Mouse (Mus musculus): ENCODE results near the gene Sept8. TPM values are rescaled to one million over a fixed set of nuclear protein-coding genes. Genes with fewer than 3 reads are reported as not detected.

Sept8 gene
- polyA plus RNA-seq, 1 experiment from 2014 or later: 18.2 TPM

DNA sequence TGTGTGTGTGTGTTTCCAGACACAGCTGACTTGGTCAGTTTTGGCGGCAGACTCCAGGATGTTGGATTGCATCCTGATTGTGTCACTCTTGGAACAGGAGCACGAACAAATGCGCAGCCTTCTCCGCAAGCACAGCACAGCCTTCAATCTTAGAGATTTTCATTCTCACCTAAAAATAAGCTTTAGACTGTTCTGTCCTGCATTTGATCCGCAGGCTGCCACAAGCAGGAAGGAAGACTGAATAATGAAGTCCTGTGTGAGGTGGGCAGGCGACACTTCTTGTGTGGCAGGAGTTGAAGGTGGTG lies 10.1 kb downstream of the Sept8 start:
- H3K4me3 ChIP-seq (replicated peaks): no peak overlapping the region
- no peaks in the 10 kb centered on the region for H3K9me3 ChIP-seq (replicated peaks)
- no peak overlapping the region for H3K9ac ChIP-seq
- H3K36me3 ChIP-seq (replicated peaks): peaks cover 30% of the 10 kb centered on the region
- no peak for ATAC-seq (ENCODE audit: insufficient read depth)
- 51% methylated on average over 6 of the region's 6 CpGs for WGBS (ENCODE audit: insufficient replicate concordance)
- no peak overlapping the region for H3K27ac ChIP-seq (replicated peaks)
- no peaks in the 10 kb centered on the region for H3K27me3 ChIP-seq
- no peak overlapping the region for H3K4me2 ChIP-seq
- H3K4me1 ChIP-seq (replicated peaks): peaks cover 50% of the 10 kb centered on the region

DNA sequence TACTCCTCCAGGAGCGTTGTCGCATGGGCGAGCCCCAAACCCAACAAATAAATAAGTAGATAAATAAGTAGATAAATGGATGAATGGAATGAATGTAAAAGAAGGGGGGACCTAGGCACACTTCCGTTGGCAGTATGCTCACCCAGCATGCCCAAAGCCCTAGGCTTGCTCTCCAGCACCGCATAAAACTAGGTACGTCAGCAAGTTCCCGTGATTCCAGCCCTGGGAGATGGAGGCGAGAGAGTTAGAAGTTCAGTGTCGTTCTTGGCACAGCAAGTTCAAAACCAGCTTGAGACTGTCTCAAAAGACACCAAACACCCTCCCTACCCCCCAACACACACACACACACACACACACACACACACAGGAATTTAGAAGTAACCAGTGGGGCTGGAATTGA lies 10.9 kb downstream of the Sept8 start:
- H3K27me3 ChIP-seq: no peaks in the 10 kb centered on the region
- H3K36me3 ChIP-seq (replicated peaks): peaks cover 37% of the 10 kb centered on the region
- H3K4me2 ChIP-seq: no peak overlapping the region
- peaks cover 42% of the 10 kb centered on the region for H3K4me1 ChIP-seq (replicated peaks)
- WGBS (ENCODE audit: insufficient replicate concordance): 85% methylated on average over 9 of the region's 9 CpGs
- ATAC-seq (ENCODE audit: insufficient read depth): no peak
- no peak overlapping the region for H3K4me3 ChIP-seq (replicated peaks)
- no peaks in the 10 kb centered on the region for H3K9me3 ChIP-seq (replicated peaks)
- no peak overlapping the region for H3K9ac ChIP-seq
- no peak overlapping the region for H3K27ac ChIP-seq (replicated peaks)

DNA sequence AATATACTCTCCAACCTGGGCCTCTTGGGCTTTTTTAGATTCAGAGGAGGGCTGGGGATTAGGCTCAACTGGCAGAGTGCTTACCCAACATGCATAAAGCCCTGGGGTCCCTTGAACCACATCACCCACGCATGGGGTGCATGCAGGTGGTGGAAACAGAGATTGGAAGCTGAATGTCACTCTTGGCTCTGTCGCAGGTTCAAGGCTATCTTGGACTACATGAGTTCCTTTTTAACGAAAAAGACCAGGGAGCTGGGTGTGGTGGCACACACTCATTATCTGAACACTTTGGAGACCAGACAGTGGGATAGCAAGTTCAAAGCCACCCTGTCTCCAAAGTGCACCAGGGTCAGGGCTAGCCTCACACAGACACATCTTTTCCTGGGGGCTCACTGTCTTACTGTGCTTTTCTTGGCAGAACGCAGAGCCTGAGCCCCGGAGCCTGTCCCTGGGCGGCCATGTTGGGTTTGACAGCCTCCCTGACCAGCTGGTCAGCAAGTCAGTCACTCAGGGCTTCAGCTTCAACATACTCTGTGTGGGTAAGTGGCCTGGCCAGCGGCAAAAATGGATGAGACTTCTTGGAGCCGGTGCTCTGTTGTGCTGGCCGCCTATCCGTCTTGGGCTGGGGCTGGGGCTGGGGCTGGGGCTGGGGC lies 12.6 kb downstream of the Sept8 start:
- ATAC-seq (ENCODE audit: insufficient read depth): no peak
- peaks cover 26% of the 10 kb centered on the region for H3K4me1 ChIP-seq (replicated peaks)
- WGBS (ENCODE audit: insufficient replicate concordance): 73% methylated on average over 10 of the region's 10 CpGs
- H3K27me3 ChIP-seq: no peaks in the 10 kb centered on the region
- H3K9ac ChIP-seq: no peak overlapping the region
- no peaks in the 10 kb centered on the region for H3K9me3 ChIP-seq (replicated peaks)
- no peak overlapping the region for H3K4me3 ChIP-seq (replicated peaks)
- no peak overlapping the region for H3K4me2 ChIP-seq
- no peak overlapping the region for H3K27ac ChIP-seq (replicated peaks)
- peaks cover 48% of the 10 kb centered on the region for H3K36me3 ChIP-seq (replicated peaks)

GRCm38 (mm10) chr11:53532231-53532620 lies 13.2 kb downstream of the Sept8 start:
- no peak overlapping the region for H3K4me3 ChIP-seq (replicated peaks)
- H3K27ac ChIP-seq (replicated peaks): no peak overlapping the region
- H3K27me3 ChIP-seq: no peaks in the 10 kb centered on the region
- 75% methylated on average over 1 of the region's 1 CpGs for WGBS (ENCODE audit: insufficient replicate concordance)
- H3K9me3 ChIP-seq (replicated peaks): no peaks in the 10 kb centered on the region
- H3K4me2 ChIP-seq: no peak overlapping the region
- H3K4me1 ChIP-seq (replicated peaks): peaks cover 20% of the 10 kb centered on the region
- peaks cover 53% of the 10 kb centered on the region for H3K36me3 ChIP-seq (replicated peaks)
- H3K9ac ChIP-seq: no peak overlapping the region
- ATAC-seq (ENCODE audit: insufficient read depth): no peak

- peaks cover 80% of the 10 kb centered on the region for H3K36me3 ChIP-seq (replicated peaks)
- H3K9ac ChIP-seq: no peak overlapping the region
- no peak overlapping the region for H3K4me2 ChIP-seq
- 0 out of 2 replicates have a peak, but pooled peaks cover 11% of the 10 kb centered on the region for H3K4me1 ChIP-seq (replicated peaks)
- H3K9me3 ChIP-seq (replicated peaks): no peaks in the 10 kb centered on the region
- H3K27me3 ChIP-seq: no peaks in the 10 kb centered on the region
- ATAC-seq (ENCODE audit: insufficient read depth): no peak
- H3K4me3 ChIP-seq (replicated peaks): no peak overlapping the region
- H3K27ac ChIP-seq (replicated peaks): no peak overlapping the region
- 81% methylated on average over 15 of the region's 15 CpGs for WGBS (ENCODE audit: insufficient replicate concordance)
Observed at GRCm38 (mm10) chr11:53539002-53539491, 20.0 kb downstream of the Sept8 start.

- H3K36me3 ChIP-seq (replicated peaks): peaks cover 69% of the 10 kb centered on the region
- no peak overlapping the region for H3K9ac ChIP-seq
- H3K9me3 ChIP-seq (replicated peaks): no peaks in the 10 kb centered on the region
- no peak overlapping the region for H3K27ac ChIP-seq (replicated peaks)
- no peak for ATAC-seq (ENCODE audit: insufficient read depth)
- no peak overlapping the region for H3K4me2 ChIP-seq
- no peak overlapping the region for H3K4me3 ChIP-seq (replicated peaks)
- WGBS (ENCODE audit: insufficient replicate concordance): 81% methylated on average over 3 of the region's 3 CpGs
- no peaks in the 10 kb centered on the region for H3K27me3 ChIP-seq
- 0 out of 2 replicates have a peak, but pooled peaks cover 11% of the 10 kb centered on the region for H3K4me1 ChIP-seq (replicated peaks)
Observed at GRCm38 (mm10) chr11:53540394-53540793, 21.3 kb downstream of the Sept8 start.

DNA sequence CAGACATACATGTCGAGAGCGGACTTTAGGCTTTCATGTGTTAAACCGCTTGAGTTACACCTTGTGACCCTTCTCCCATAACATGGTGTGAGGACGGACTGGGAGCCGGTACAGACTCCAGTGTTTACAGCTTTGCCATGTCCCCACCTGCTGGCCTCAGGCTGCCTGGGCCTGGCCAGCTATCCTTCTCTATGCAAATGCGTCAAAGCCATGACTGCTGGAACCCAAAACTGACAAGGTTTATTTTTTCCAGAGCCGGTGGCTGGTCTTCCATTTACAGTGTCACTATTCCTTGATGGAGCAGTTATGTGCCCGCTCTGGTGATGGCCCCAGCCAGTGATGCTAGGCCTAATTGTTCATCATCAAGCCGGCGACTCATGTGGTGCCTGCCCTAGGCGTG lies 22.2 kb downstream of the Sept8 start:
- H3K4me2 ChIP-seq: no peak overlapping the region
- H3K9ac ChIP-seq: no peak overlapping the region
- no peak for ATAC-seq (ENCODE audit: insufficient read depth)
- no peak overlapping the region for H3K4me3 ChIP-seq (replicated peaks)
- H3K27ac ChIP-seq (replicated peaks): no peak overlapping the region
- H3K9me3 ChIP-seq (replicated peaks): no peaks in the 10 kb centered on the region
- peaks cover 15% of the 10 kb centered on the region for H3K4me1 ChIP-seq (replicated peaks)
- H3K36me3 ChIP-seq (replicated peaks): peaks cover 60% of the 10 kb centered on the region
- H3K27me3 ChIP-seq: no peaks in the 10 kb centered on the region
- WGBS (ENCODE audit: insufficient replicate concordance): 88% methylated on average over 11 of the region's 11 CpGs

DNA sequence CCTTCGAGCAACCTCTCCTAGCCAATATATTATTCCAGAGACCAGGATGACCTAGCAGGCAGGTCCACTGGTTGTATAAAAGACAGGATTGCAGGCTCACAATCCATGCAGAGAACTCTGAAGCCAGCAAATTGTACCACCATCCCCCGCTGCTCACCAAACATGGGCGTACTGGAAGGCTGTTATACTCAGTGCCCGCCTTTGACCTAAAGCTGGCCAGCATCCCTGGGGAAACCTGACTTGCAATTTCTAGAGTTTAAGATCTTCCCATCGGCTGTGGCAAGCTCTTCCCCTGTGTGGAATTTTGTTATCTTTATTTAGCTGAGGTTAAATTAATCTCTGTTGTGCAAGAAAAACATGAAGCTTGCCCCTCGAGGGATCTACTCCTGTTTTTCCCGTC lies 24.0 kb downstream of the Sept8 start:
- H3K9ac ChIP-seq: no peak overlapping the region
- H3K4me1 ChIP-seq (replicated peaks): peaks cover 33% of the 10 kb centered on the region
- H3K27ac ChIP-seq (replicated peaks): no peak overlapping the region
- H3K4me2 ChIP-seq: no peak overlapping the region
- ATAC-seq (ENCODE audit: insufficient read depth): no peak
- H3K9me3 ChIP-seq (replicated peaks): no peaks in the 10 kb centered on the region
- H3K27me3 ChIP-seq: no peaks in the 10 kb centered on the region
- no peak overlapping the region for H3K4me3 ChIP-seq (replicated peaks)
- WGBS (ENCODE audit: insufficient replicate concordance): 73% methylated on average over 7 of the region's 7 CpGs
- H3K36me3 ChIP-seq (replicated peaks): peaks cover 44% of the 10 kb centered on the region

GRCm38 (mm10) chr11:53546271-53546670 lies 27.2 kb downstream of the Sept8 start:
- Histone ChIP-seq H3K9me3 (replicated peaks) (no peaks in the 10 kb centered on the region), H3K36me3 (replicated peaks) (peaks cover 17% of the 10 kb centered on the region), H3K4me3 (replicated peaks) (no peak overlapping the region), H3K9ac (no peak overlapping the region), H3K4me2 (no peak overlapping the region), H3K27ac (replicated peaks) (peak overlapping the region; percentile 61), H3K4me1 (replicated peaks) (peaks cover 41% of the 10 kb centered on the region), H3K27me3 (no peaks in the 10 kb centered on the region)
- WGBS (ENCODE audit: insufficient replicate concordance): 66% methylated on average over 6 of the region's 6 CpGs
- no peak for ATAC-seq (ENCODE audit: insufficient read depth)

DNA sequence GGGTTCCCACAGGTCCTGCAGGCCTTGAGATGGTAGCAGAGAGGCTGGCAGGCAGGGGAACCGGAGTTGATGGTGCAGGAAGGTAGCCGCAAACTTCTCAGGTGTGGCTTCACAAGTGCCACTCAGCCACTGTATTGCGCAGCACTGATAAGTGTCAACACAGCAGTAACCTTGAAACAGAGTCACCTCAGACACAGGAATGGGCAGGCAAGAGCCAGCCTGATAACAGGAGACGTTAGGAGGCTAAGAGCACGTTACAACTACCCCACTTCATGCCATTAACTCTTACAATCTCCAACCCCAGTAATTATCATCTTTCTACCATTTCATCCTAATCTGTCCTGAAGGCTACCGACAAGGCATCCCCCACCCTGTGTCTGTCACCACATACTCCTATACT lies 28.5 kb downstream of the Sept8 start:
- H3K9ac ChIP-seq: no peak overlapping the region
- no peaks in the 10 kb centered on the region for H3K27me3 ChIP-seq
- 14% methylated on average over 6 of the region's 6 CpGs for WGBS (ENCODE audit: insufficient replicate concordance)
- peaks cover 5% of the 10 kb centered on the region for H3K36me3 ChIP-seq (replicated peaks)
- H3K4me2 ChIP-seq: peak overlapping the region; percentile 38
- peak; percentile 89 for ATAC-seq (ENCODE audit: insufficient read depth)
- H3K4me3 ChIP-seq (replicated peaks): no peak overlapping the region
- peak overlapping the region; percentile 48 for H3K27ac ChIP-seq (replicated peaks)
- no peaks in the 10 kb centered on the region for H3K9me3 ChIP-seq (replicated peaks)
- peaks cover 37% of the 10 kb centered on the region for H3K4me1 ChIP-seq (replicated peaks)

DNA sequence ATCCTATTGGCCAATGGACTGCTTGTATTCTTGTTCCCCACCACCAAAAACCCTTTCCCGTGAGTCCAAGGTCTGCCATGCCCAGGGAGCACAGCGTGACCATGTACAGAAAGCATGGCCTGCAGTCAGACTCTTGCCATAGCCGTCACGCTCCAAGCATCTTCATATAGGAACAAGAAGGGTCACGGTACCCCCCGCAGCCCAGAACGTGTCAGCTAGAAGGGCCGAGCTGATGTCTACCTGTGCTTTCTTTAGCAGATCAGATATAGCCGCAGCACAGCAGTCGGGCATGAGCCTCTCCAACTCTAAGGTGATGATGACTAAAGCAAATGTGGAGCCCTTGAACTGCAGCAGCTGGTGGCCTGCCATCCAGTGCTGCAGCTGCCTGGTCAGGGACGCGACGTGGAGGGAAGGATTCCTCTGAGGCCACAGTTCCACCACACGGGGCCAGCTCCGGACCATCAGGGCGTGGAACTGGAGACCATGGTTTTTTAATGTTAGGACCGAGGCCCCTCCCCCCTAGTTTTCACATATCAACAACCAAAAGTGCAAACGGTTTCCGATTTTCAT lies 29.1 kb downstream of the Sept8 start:
- H3K27me3 ChIP-seq: no peaks in the 10 kb centered on the region
- peak overlapping the region; percentile 38; the same call in 1 of the 2 replicates for H3K4me2 ChIP-seq
- H3K4me3 ChIP-seq (replicated peaks): no peak overlapping the region
- H3K27ac ChIP-seq (replicated peaks): peak overlapping the region; percentile 48
- WGBS (ENCODE audit: insufficient replicate concordance): 53% methylated on average over 19 of the region's 19 CpGs
- H3K9me3 ChIP-seq (replicated peaks): no peaks in the 10 kb centered on the region
- ATAC-seq (ENCODE audit: insufficient read depth): peak; percentile 18
- peaks cover 31% of the 10 kb centered on the region for H3K4me1 ChIP-seq (replicated peaks)
- H3K36me3 ChIP-seq (replicated peaks): 0 out of 2 replicates have a peak, but pooled peaks cover 2% of the 10 kb centered on the region
- H3K9ac ChIP-seq: no peak overlapping the region

DNA sequence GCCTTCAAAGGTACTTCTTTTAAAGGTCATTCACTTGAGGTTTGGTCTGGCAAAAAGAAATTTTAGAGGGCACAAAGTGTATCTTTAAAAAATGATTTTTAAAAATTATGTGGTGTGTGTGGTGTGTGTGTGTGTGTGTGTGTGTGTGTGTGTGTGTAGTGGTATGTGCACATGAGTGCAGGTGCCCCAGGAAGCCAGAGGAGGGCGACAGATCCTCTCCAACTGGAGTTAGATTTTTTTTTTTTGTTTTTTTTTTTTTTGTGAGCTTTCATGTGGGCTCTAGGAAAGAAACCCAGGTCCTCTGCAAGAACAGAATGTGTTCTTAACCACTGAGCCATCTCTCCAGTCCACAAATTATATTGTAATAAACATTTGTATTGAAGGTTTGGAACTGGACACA lies 31.7 kb downstream of the Sept8 start:
- Histone ChIP-seq H3K4me3 (replicated peaks) (no peak overlapping the region), H3K27ac (replicated peaks) (no peak overlapping the region), H3K9me3 (replicated peaks) (no peaks in the 10 kb centered on the region), H3K4me1 (replicated peaks) (peaks cover 30% of the 10 kb centered on the region), H3K36me3 (replicated peaks) (no peaks in the 10 kb centered on the region), H3K4me2 (no peak overlapping the region), H3K9ac (no peak overlapping the region), H3K27me3 (no peaks in the 10 kb centered on the region)
- 89% methylated on average over 1 of the region's 1 CpGs for WGBS (ENCODE audit: insufficient replicate concordance)
- no peak for ATAC-seq (ENCODE audit: insufficient read depth)
